Mouse (Mus musculus) heart, embryonic 13.5 days (tissue): ENCODE measurements around the gene Epm2aip1. TPM values are rescaled to one million over a fixed set of nuclear protein-coding genes. Genes with fewer than 3 reads are reported as not detected.

Experiments
- ATAC-seq: fragments of 200-750 bp; cut with Nextera tagmentation; 2 replicates; pipeline ENCODE4 v1.8.0; 2017; ENCODE audit warnings: moderate TSS enrichment; ENCODE audit not compliant: insufficient number of reproducible peaks, low FRiP score, low TSS enrichment; ENCODE audit errors: extremely low read depth
- H3K27ac ChIP-seq: fragments of 300-500 bp; sonication (generic); replicated peaks from 2 replicates; pipeline ENCODE4 v1.5.1; 2015; ENCODE audit warnings: moderate library complexity, mild to moderate bottlenecking, inconsistent platforms
- H3K27me3 ChIP-seq: fragments of 300-500 bp; sonication (generic); replicated peaks from 2 replicates; pipeline ENCODE4 v1.6.1; 2015; ENCODE audit warnings: mild to moderate bottlenecking, inconsistent platforms
- H3K36me3 ChIP-seq: fragments of 300-500 bp; sonication (generic); 2 replicates; pipeline ENCODE4 v1.6.1; 2015; ENCODE audit warnings: mild to moderate bottlenecking, inconsistent platforms
- H3K4me1 ChIP-seq: fragments of 300-500 bp; sonication (generic); 2 replicates; pipeline ENCODE4 v1.6.1; 2015; ENCODE audit warnings: inconsistent platforms
- H3K4me2 ChIP-seq: fragments of 300-500 bp; sonication (generic); 2 replicates; pipeline ENCODE4 v1.6.1; 2015; ENCODE audit warnings: inconsistent platforms, mild to moderate bottlenecking, moderate library complexity
- H3K4me3 ChIP-seq: fragments of 300-500 bp; sonication (generic); 2 replicates; pipeline ENCODE4 v1.5.1; 2015; ENCODE audit warnings: moderate library complexity, mild to moderate bottlenecking, inconsistent platforms
- H3K9ac ChIP-seq: fragments of 300-500 bp; sonication (generic); 2 replicates; pipeline ENCODE4 v1.6.1; 2015; ENCODE audit warnings: inconsistent platforms, mild to moderate bottlenecking, moderate library complexity
- H3K9me3 ChIP-seq: fragments of 300-500 bp; sonication (generic); 2 replicates; pipeline ENCODE4 v1.6.1; 2016; ENCODE audit warnings: inconsistent platforms
- whole genome bisulfite sequencing: fragments of 180-500 bp; shearing (Covaris S2); methylation state at CpG from one replicate; pipeline ENCODE4 v1.1.7; 2015; ENCODE audit warnings: mixed read lengths; 5-methylcytosine and 5-hydroxymethylcytosine counted together
- polyA plus RNA-seq: library from polyadenylated mRNA; unstranded; fragments of >200 nt; fragmentation: Nextera tagmentation; extraction: Ambion mirVana; gene quantifications from 2 replicates; pipeline ENCODE4 v1.2.1, GENCODE M21; 2015

The Epm2aip1 gene
- polyA plus RNA-seq, result 17.3 and 17.6 TPM in 2 replicates

DNA sequence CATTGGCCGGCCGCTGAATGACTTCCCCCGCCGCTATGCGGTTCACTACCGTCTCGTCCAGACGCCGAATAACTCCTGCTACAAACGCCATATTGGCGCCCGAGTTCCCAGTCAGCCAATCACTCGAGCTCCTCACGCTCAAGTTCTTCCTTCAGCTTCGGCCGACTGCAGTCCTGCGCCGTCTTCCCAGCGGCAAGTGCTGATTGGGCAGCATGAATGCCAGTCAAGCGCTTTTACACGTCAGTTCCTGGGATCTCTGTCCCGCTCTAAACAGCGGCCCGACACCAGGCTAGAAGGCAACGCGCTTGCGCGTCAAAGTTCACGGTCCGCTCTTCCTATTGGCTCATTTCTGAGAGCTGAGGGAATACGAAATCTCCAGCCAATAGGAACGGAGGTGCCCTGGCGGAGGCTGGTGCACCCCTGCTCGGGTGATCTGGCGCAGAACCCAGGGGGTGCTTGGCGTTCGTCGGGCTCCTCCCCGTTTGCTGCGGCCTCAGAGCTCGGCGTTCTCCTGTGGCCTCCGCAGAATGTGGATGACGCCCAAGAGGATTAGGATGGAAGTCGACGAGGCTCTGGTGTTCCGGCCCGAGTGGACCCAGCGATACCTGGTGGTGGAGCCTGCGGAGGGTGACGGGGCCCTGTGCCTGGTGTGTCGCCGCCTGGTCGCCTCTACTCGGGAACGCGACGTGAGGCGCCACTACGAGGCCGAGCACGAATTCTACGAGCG lies at the start of gene Epm2aip1, which contains the start of gene Mlh1:
Gene Epm2aip1, plus strand, starts transcription at position 496 of the 727 bp plus-strand sequence.
Gene Mlh1, minus strand, starts transcription at position 358 of the 727 bp plus-strand sequence.
- Histone ChIP-seq H3K36me3 (peaks cover 42% of the 10 kb centered on the region), H3K4me1 (peaks cover 48% of the 10 kb centered on the region), H3K27ac (peak within 1 kb of the TSS; percentile 94), H3K9me3 (no peaks in the 10 kb centered on the region), H3K9ac (peak within 1 kb of the TSS; percentile 95), H3K27me3 (no peaks in the 10 kb centered on the region), H3K4me3 (peak within 1 kb of the TSS; percentile 82), H3K4me2 (peak within 1 kb of the TSS; percentile 89)
- under 1% methylated on average over 64 of the region's 64 CpGs for WGBS
- ATAC-seq, result peak; percentile 99

DNA sequence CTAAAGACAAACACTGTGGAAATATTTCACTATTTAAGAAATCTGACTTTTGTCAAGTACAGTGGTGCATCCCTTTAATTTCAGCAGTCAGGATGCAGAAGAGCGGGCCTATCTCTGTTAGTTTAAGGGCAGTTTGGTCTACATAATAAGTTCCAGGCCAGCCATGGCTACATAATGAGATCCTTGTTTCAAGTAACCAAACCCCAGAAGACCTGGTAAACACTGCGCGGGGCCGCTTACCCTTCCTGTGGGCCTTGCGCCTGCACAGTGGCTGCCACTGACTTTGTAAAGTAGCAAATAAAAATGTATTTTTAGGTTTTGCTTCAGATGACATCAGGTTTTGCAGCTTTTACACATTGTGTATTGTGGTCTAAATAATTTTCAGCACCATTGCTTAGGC lies 48.3 kb upstream of the Epm2aip1 start:
- Histone ChIP-seq H3K4me1 (peaks cover 39% of the 10 kb centered on the region), H3K27me3 (no peaks in the 10 kb centered on the region), H3K4me3 (no peak overlapping the region), H3K9me3 (no peaks in the 10 kb centered on the region), H3K36me3 (peaks cover 96% of the 10 kb centered on the region), H3K27ac (no peak overlapping the region), H3K9ac (no peak overlapping the region), H3K4me2 (no peak overlapping the region)
- 96% methylated on average over 5 of the region's 5 CpGs for WGBS
- no peak for ATAC-seq

- Histone ChIP-seq H3K4me2 (no peak overlapping the region), H3K4me1 (peaks cover 54% of the 10 kb centered on the region), H3K4me3 (no peak overlapping the region), H3K27me3 (no peaks in the 10 kb centered on the region), H3K27ac (peak overlapping the region; percentile 73), H3K36me3 (peaks cover 96% of the 10 kb centered on the region), H3K9ac (no peak overlapping the region), H3K9me3 (no peaks in the 10 kb centered on the region)
- 24% methylated on average over 5 of the region's 5 CpGs for WGBS
- peak; percentile 70; the same call in 1 of the 2 replicates for ATAC-seq
Measured at GRCm38 (mm10) chr9:111228446-111228845, 43.3 kb upstream of the Epm2aip1 start.

DNA sequence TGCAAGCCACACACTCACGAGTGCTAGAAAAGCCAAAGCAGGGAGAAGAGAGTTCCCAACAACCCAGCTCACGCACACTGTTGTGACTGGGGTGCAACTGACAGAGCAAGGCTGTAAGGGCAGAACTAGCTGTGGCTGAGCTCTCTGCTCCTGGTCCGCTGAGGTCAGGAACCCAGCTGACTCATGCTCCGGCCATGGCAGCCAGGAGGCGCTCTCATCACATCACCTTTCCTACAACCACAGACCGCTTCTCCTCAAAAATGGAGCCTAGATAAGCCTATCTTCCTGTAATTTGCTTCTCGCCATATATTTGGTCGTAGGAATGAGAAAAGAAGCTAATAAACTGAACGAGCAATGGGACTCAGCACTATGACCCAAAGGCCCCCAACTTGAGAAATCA lies 37.0 kb upstream of the Epm2aip1 start:
- whole genome bisulfite sequencing, result 83% methylated on average over 9 of the region's 9 CpGs
- H3K27me3 ChIP-seq, result no peaks in the 10 kb centered on the region
- H3K36me3 ChIP-seq, result peaks cover 97% of the 10 kb centered on the region
- no peak overlapping the region for H3K4me2 ChIP-seq
- H3K27ac ChIP-seq, result no peak overlapping the region
- H3K9ac ChIP-seq, result no peak overlapping the region
- H3K4me1 ChIP-seq, result peaks cover 17% of the 10 kb centered on the region
- H3K4me3 ChIP-seq, result no peak overlapping the region
- H3K9me3 ChIP-seq, result no peaks in the 10 kb centered on the region
- no peak for ATAC-seq

DNA sequence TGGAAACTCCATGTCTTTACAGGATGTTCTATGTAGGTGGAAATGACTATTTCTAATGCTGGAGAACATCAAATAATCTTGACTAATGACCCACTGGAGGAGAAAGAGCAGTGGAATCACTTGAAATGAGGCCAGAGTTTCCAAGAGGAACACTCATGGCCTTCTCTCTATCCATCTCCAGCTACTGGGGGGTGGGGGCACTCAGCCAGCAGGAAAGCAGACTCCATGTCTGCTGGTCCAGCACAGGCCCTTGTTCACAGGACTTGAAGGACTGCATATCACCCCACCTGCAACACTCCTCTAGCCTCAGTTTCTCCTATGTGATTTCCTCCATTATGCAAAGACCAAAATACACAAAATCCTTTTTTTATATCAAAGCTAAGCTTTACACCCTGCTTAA lies 34.0 kb upstream of the Epm2aip1 start:
- H3K9ac ChIP-seq, result no peak overlapping the region
- no peak overlapping the region for H3K27ac ChIP-seq
- H3K9me3 ChIP-seq, result no peaks in the 10 kb centered on the region
- H3K4me3 ChIP-seq, result no peak overlapping the region
- ATAC-seq, result no peak
- no peaks in the 10 kb centered on the region for H3K27me3 ChIP-seq
- H3K4me2 ChIP-seq, result no peak overlapping the region
- H3K4me1 ChIP-seq, result peaks cover 29% of the 10 kb centered on the region
- peaks cover 88% of the 10 kb centered on the region for H3K36me3 ChIP-seq

GRCm38 (mm10) chr9:111239821-111240220 lies 31.9 kb upstream of the Epm2aip1 start:
- no peaks in the 10 kb centered on the region for H3K27me3 ChIP-seq
- peaks cover 76% of the 10 kb centered on the region for H3K36me3 ChIP-seq
- H3K9me3 ChIP-seq, result no peaks in the 10 kb centered on the region
- no peak overlapping the region for H3K9ac ChIP-seq
- no peak for ATAC-seq
- H3K4me3 ChIP-seq, result no peak overlapping the region
- H3K27ac ChIP-seq, result no peak overlapping the region
- no peak overlapping the region for H3K4me2 ChIP-seq
- 78% methylated on average over 4 of the region's 4 CpGs for WGBS
- H3K4me1 ChIP-seq, result peaks cover 37% of the 10 kb centered on the region

GRCm38 (mm10) chr9:111243384-111243783 lies 28.3 kb upstream of the Epm2aip1 start:
- Histone ChIP-seq H3K4me1 (peaks cover 53% of the 10 kb centered on the region), H3K36me3 (peaks cover 64% of the 10 kb centered on the region), H3K27ac (no peak overlapping the region), H3K27me3 (no peaks in the 10 kb centered on the region), H3K9me3 (no peaks in the 10 kb centered on the region), H3K9ac (no peak overlapping the region), H3K4me2 (no peak overlapping the region), H3K4me3 (no peak overlapping the region)
- 66% methylated on average over 6 of the region's 6 CpGs for WGBS
- ATAC-seq, result no peak

DNA sequence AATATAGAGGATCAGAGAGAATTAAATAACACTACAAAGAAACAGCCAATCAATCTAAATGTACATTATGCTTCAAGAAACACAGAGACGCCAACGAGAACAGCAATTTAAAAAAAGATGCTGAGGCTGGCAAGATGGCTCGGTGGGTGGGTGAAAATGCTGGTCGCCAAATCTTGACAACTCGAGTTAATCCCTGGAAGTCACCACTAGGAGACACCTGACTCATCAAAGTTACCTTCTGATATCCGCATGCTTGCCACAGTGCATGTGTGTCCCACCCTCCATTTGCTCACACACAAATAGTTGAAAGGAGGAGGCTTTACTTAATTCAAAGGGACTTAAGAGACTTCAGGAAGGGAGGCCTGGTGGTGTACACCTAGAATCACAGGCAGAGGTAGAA lies 26.2 kb upstream of the Epm2aip1 start:
- no peaks in the 10 kb centered on the region for H3K9me3 ChIP-seq
- no peak overlapping the region for H3K27ac ChIP-seq
- ATAC-seq, result no peak
- peaks cover 57% of the 10 kb centered on the region for H3K4me1 ChIP-seq
- H3K4me2 ChIP-seq, result no peak overlapping the region
- peaks cover 64% of the 10 kb centered on the region for H3K36me3 ChIP-seq
- H3K9ac ChIP-seq, result no peak overlapping the region
- H3K4me3 ChIP-seq, result no peak overlapping the region
- 79% methylated on average over 6 of the region's 6 CpGs for WGBS
- no peaks in the 10 kb centered on the region for H3K27me3 ChIP-seq

GRCm38 (mm10) chr9:111247682-111248246 lies 24.0 kb upstream of the Epm2aip1 start:
- H3K27me3 ChIP-seq, result no peaks in the 10 kb centered on the region
- peaks cover 37% of the 10 kb centered on the region for H3K4me1 ChIP-seq
- WGBS, result 52% methylated on average over 3 of the region's 3 CpGs
- no peak overlapping the region; the same call in 1 of the 2 replicates for H3K9ac ChIP-seq
- ATAC-seq, result no peak; the same call in 1 of the 2 replicates
- no peaks in the 10 kb centered on the region for H3K9me3 ChIP-seq
- H3K4me2 ChIP-seq, result no peak overlapping the region
- no peak overlapping the region for H3K4me3 ChIP-seq
- peaks cover 76% of the 10 kb centered on the region for H3K36me3 ChIP-seq
- H3K27ac ChIP-seq, result peak overlapping the region; percentile 81

DNA sequence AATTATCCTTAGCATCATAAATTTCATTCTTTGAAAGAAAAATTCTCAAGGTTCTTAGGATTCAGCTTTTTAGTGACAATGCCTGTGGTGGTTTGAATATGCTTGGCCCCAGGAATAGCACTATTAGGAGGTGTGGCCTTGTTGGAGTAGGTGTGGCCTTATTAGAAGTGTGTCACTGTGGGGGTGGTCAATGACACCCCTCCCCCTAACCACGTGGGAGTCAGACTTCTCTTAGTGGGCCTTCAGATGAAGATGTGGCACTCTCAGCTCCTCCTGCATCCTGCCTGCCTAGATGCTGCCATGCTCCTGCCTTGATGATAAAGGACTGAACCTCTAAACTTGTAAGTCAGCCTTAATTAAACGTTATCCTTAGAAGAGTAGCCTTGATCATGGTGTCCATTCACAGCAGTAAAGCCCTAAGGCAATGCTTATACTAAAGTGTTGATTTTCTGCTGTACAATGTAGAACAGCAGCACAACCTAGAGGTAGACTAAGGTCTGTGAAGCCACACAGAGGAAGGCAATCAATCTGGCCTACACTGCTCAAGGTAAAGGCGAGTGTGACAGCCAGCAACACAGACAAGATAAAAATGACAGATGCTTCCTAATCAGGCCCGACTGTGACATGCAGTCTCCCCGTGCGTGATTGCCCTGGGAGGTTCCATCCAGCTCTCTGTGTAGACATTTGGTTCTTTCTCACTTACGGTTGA lies 19.4 kb upstream of the Epm2aip1 start:
- ATAC-seq, result no peak
- Histone ChIP-seq H3K4me2 (no peak overlapping the region), H3K27ac (no peak overlapping the region), H3K9me3 (no peaks in the 10 kb centered on the region), H3K36me3 (peaks cover 94% of the 10 kb centered on the region), H3K4me1 (peaks cover 22% of the 10 kb centered on the region), H3K9ac (no peak overlapping the region; the same call in 1 of the 2 replicates), H3K4me3 (no peak overlapping the region), H3K27me3 (no peaks in the 10 kb centered on the region)
- WGBS, result 43% methylated on average over 7 of the region's 7 CpGs

DNA sequence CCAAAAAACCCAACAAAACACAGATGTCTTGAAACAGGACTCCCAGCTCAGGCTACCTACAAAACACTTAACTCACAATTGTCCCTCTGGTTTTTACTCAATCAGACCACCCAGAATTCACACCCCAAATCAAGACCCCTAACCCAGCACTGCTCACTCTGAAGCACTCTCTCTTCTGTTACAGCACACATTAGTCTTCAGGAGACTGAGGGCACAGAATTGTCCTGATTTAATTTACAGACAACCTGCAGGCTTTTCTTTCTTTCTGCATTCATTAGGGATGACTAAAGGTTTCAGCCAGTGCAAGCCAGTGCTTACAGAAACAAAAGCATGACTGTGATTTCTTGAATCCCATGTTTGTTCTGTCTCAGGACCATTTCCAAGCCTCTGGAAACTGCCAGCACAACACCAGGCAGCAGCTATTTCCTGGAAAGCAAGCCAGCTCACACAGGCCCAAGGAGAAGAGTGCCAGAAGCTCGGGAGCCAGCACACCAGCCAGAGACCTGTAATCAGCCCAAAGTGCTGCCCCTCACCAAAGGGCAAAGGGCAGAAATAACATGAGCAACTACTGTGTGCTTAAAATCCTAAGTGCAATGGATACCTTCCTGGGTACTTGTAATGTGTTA lies 11.3 kb upstream of the Epm2aip1 start:
- Histone ChIP-seq H3K36me3 (peaks cover 84% of the 10 kb centered on the region), H3K9ac (no peak overlapping the region), H3K4me1 (no peaks in the 10 kb centered on the region), H3K27me3 (no peaks in the 10 kb centered on the region), H3K27ac (peak overlapping the region; percentile 33), H3K4me2 (no peak overlapping the region), H3K9me3 (no peaks in the 10 kb centered on the region), H3K4me3 (no peak overlapping the region)
- 29% methylated on average over 1 of the region's 1 CpGs for WGBS
- no peak for ATAC-seq
